Mouse (Mus musculus) hindbrain, embryonic 12.5 days (tissue): Measurements from ENCODE around the gene Psmg3. TPM values are rescaled to one million over a fixed set of nuclear protein-coding genes. Genes with fewer than 3 reads are reported as not detected.

Experiments used
- ATAC-seq: fragments of 200-750 bp; cut with Nextera tagmentation; 2 replicates; pipeline ENCODE4 v1.8.0; 2017; ENCODE audit warnings: moderate TSS enrichment; ENCODE audit not compliant: low FRiP score
- H3K27ac ChIP-seq: fragments of 300-500 bp; sonication (generic); 2 replicates; pipeline ENCODE4 v1.5.1; 2016; ENCODE audit warnings: mild to moderate bottlenecking
- H3K27me3 ChIP-seq: fragments of 300-500 bp; sonication (generic); 2 replicates; pipeline ENCODE4 v1.6.1; 2016; ENCODE audit warnings: mild to moderate bottlenecking
- H3K36me3 ChIP-seq: fragments of 300-500 bp; sonication (generic); 2 replicates; pipeline ENCODE4 v1.6.1; 2016; ENCODE audit warnings: mild to moderate bottlenecking
- H3K4me1 ChIP-seq: fragments of 300-500 bp; sonication (generic); 2 replicates; pipeline ENCODE4 v1.6.1; 2016
- H3K4me2 ChIP-seq: fragments of 300-500 bp; sonication (generic); replicated peaks from 2 replicates; pipeline ENCODE4 v1.6.1; 2016; ENCODE audit warnings: mild to moderate bottlenecking
- H3K4me3 ChIP-seq: fragments of 300-500 bp; sonication (generic); 2 replicates; pipeline ENCODE4 v1.5.1; 2016; ENCODE audit warnings: mild to moderate bottlenecking
- H3K9ac ChIP-seq: fragments of 300-500 bp; sonication (generic); 2 replicates; pipeline ENCODE4 v1.6.1; 2016; ENCODE audit warnings: mild to moderate bottlenecking, moderate library complexity
- H3K9me3 ChIP-seq: fragments of 300-500 bp; sonication (generic); replicated peaks from 2 replicates; pipeline ENCODE4 v1.6.1; 2016; ENCODE audit warnings: mild to moderate bottlenecking
- WGBS: fragments of 180-500 bp; shearing (Covaris S2); methylation state at CpG from one replicate; pipeline ENCODE4 v1.1.7; 2016; 5-methylcytosine and 5-hydroxymethylcytosine counted together
- polyA plus RNA-seq: library from polyadenylated mRNA; unstranded; fragments of >200 nt; fragmentation: Nextera tagmentation; extraction: Ambion mirVana; gene quantifications from 2 replicates; pipeline ENCODE4 v1.2.1, GENCODE M21; 2016

Gene Psmg3
- polyA plus RNA-seq, 1 experiment from 2014 or later, result 66.6 TPM

GRCm38 (mm10) chr5:139813126-139813490 lies 13.6 kb downstream of the Psmg3 start:
- no peak overlapping the region for H3K27ac ChIP-seq
- no peaks in the 10 kb centered on the region for H3K9me3 ChIP-seq
- WGBS, result 42% methylated on average over 10 of the region's 10 CpGs
- H3K4me2 ChIP-seq, result no peak overlapping the region
- H3K27me3 ChIP-seq, result peaks cover 54% of the 10 kb centered on the region
- no peak for ATAC-seq
- H3K4me1 ChIP-seq, result no peaks in the 10 kb centered on the region
- no peak overlapping the region for H3K9ac ChIP-seq
- H3K36me3 ChIP-seq, result no peaks in the 10 kb centered on the region
- no peak overlapping the region for H3K4me3 ChIP-seq

- H3K27me3 ChIP-seq, result peaks cover 54% of the 10 kb centered on the region
Observed at GRCm38 (mm10) chr5:139812398-139813125, 14.1 kb downstream of the Psmg3 start.

DNA sequence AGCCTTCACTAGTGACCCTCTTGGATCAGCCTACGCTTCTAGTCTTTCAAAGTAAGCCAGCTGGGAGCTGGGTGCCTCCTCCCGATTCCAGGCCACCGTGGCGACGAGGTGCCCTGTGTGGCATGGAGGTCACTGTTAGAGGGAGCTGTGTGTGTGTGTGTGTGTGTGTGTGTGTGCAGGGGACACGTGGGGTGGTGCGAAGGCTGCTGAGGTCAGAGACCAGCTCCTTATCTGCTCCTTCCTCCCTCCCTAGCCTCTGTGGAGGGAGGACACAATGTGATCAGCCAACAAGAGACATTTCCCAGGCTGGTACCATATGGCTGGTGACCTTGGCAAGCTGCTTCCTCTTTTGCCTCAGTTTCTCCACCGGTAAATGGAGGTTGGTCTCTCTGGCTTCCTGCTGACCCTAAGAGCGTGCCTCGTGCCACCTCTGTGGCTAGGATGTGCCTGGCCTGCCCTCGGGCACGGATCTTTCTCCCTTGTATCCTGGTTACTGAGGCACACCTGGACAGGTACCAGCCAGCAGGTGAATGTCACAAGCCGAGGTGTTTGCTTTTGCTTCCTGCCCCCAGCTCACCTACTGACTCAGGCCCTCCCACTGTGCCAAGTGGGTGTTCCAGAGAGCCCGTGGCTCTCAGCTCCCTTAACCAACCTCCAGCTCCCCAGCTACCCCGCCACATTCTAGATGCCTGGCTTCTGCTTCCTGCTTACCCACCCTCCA lies 14.8 kb downstream of the Psmg3 start:
- WGBS, result 80% methylated on average over 15 of the region's 15 CpGs
- no peak for ATAC-seq
- Histone ChIP-seq H3K9me3 (no peaks in the 10 kb centered on the region), H3K27me3 (peaks cover 54% of the 10 kb centered on the region), H3K4me3 (no peak overlapping the region), H3K4me1 (no peaks in the 10 kb centered on the region), H3K4me2 (no peak overlapping the region), H3K9ac (no peak overlapping the region), H3K36me3 (no peaks in the 10 kb centered on the region), H3K27ac (no peak overlapping the region)

More at GRCm38 (mm10) chr5:139812398-139813125, 14.1 kb downstream of the Psmg3 start:
- Histone ChIP-seq H3K9ac (no peak overlapping the region), H3K27ac (no peak overlapping the region), H3K4me3 (no peak overlapping the region), H3K9me3 (no peaks in the 10 kb centered on the region), H3K4me1 (no peaks in the 10 kb centered on the region), H3K36me3 (no peaks in the 10 kb centered on the region), H3K4me2 (no peak overlapping the region)
- WGBS, result 72% methylated on average over 20 of the region's 20 CpGs
- no peak for ATAC-seq

- Histone ChIP-seq H3K4me1 (no peaks in the 10 kb centered on the region), H3K9ac (no peak overlapping the region), H3K36me3 (no peaks in the 10 kb centered on the region), H3K4me3 (no peak overlapping the region), H3K4me2 (no peak overlapping the region), H3K27ac (no peak overlapping the region), H3K27me3 (peaks cover 31% of the 10 kb centered on the region), H3K9me3 (no peaks in the 10 kb centered on the region)
- WGBS, result 47% methylated on average over 4 of the region's 4 CpGs
- ATAC-seq, result no peak
Observed at GRCm38 (mm10) chr5:139809397-139809796, 17.3 kb downstream of the Psmg3 start.

DNA sequence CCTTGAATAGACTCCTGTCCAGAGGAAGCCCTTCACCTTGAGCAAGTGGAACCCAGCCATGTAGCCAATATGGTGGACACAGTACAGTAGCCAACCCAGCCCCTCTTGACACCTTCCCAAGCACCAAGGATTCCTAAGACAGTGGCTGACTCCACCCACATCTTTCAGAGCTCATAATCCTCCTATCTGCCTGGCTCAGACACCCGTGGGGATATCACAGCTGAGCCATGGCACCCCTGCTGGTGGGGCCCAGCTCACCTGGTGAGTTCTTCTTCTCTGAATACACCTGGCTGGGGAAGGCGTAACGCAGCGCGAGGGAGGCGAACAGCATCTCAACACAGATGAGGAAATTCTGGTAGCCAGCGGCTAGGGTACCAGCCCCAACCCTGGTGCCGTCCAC lies 20.8 kb downstream of the Psmg3 start:
- 89% methylated on average over 8 of the region's 8 CpGs for WGBS

DNA sequence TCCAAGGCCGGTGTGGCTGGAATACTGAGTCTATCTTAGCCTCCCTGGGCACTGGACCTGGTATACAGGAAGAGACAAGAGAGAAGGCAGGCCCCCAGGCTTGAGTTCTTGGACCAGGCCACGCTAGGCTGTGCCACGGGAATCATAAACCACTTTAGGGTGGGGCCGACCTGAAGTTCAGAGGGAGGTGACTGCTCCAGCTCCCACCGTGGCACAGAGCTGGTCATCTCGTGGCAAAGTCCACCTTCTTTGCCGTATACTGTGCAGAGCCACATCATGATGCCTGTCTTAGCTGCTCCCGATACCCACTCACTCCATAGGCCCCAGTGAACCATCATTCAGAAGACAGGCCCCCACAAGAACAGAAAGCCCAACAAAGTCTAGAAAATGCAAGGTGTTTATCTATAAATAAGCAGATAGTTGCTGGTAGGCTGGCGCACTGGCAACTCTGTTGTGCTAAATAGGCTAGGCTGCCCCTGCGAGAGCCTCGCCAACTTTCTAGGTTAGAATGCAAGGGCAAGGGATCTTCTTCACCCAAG lies 22.0 kb downstream of the Psmg3 start:
- 88% methylated on average over 11 of the region's 11 CpGs for WGBS
- Histone ChIP-seq H3K36me3 (peaks cover 23% of the 10 kb centered on the region), H3K4me3 (no peak overlapping the region), H3K4me2 (no peak overlapping the region), H3K4me1 (peaks cover 18% of the 10 kb centered on the region), H3K9me3 (no peaks in the 10 kb centered on the region), H3K27ac (no peak overlapping the region), H3K9ac (no peak overlapping the region), H3K27me3 (peaks cover 28% of the 10 kb centered on the region)
- ATAC-seq, result no peak

More for the DNA sequence above, 20.8 kb downstream of the Psmg3 start:
- peaks cover 13% of the 10 kb centered on the region for H3K4me1 ChIP-seq
- H3K9ac ChIP-seq, result no peak overlapping the region
- H3K4me2 ChIP-seq, result no peak overlapping the region
- no peaks in the 10 kb centered on the region for H3K9me3 ChIP-seq
- no peak for ATAC-seq
- H3K36me3 ChIP-seq, result peaks cover 10% of the 10 kb centered on the region
- H3K4me3 ChIP-seq, result no peak overlapping the region
- peaks cover 15% of the 10 kb centered on the region for H3K27me3 ChIP-seq
- no peak overlapping the region for H3K27ac ChIP-seq

GRCm38 (mm10) chr5:139804107-139804551 lies 22.6 kb downstream of the Psmg3 start:
- Histone ChIP-seq H3K9ac (0 out of 2 replicates have a peak overlapping the region, but pooled peaks have one; percentile 19), H3K36me3 (peaks cover 24% of the 10 kb centered on the region), H3K4me1 (peaks cover 23% of the 10 kb centered on the region), H3K27me3 (peaks cover 33% of the 10 kb centered on the region), H3K4me3 (0 out of 2 replicates have a peak overlapping the region, but pooled peaks have one; percentile 2), H3K27ac (no peak overlapping the region), H3K9me3 (no peaks in the 10 kb centered on the region), H3K4me2 (peak overlapping the region; percentile 26; the same call in 1 of the 2 replicates)
- 8% methylated on average over 6 of the region's 6 CpGs for WGBS
- ATAC-seq, result peak; percentile 60

- Histone ChIP-seq H3K4me1 (peaks cover 27% of the 10 kb centered on the region), H3K9me3 (no peaks in the 10 kb centered on the region), H3K27me3 (peaks cover 36% of the 10 kb centered on the region), H3K4me3 (0 out of 2 replicates have a peak overlapping the region, but pooled peaks have one; percentile 2), H3K4me2 (peak overlapping the region; percentile 26; the same call in 1 of the 2 replicates), H3K27ac (no peak overlapping the region), H3K9ac (0 out of 2 replicates have a peak overlapping the region, but pooled peaks have one; percentile 19), H3K36me3 (peaks cover 24% of the 10 kb centered on the region)
- WGBS, result 10% methylated on average over 12 of the region's 12 CpGs
- ATAC-seq, result peak; percentile 79
Observed at GRCm38 (mm10) chr5:139803601-139804102, 23.0 kb downstream of the Psmg3 start.

GRCm38 (mm10) chr5:139803165-139803564 lies 23.5 kb downstream of the Psmg3 start:
- no peak overlapping the region for H3K4me2 ChIP-seq
- 79% methylated on average over 8 of the region's 8 CpGs for WGBS
- no peaks in the 10 kb centered on the region for H3K9me3 ChIP-seq
- H3K4me3 ChIP-seq, result no peak overlapping the region
- H3K4me1 ChIP-seq, result peaks cover 32% of the 10 kb centered on the region
- peaks cover 36% of the 10 kb centered on the region for H3K27me3 ChIP-seq
- ATAC-seq, result no peak
- H3K9ac ChIP-seq, result no peak overlapping the region
- no peak overlapping the region for H3K27ac ChIP-seq
- peaks cover 24% of the 10 kb centered on the region for H3K36me3 ChIP-seq

DNA sequence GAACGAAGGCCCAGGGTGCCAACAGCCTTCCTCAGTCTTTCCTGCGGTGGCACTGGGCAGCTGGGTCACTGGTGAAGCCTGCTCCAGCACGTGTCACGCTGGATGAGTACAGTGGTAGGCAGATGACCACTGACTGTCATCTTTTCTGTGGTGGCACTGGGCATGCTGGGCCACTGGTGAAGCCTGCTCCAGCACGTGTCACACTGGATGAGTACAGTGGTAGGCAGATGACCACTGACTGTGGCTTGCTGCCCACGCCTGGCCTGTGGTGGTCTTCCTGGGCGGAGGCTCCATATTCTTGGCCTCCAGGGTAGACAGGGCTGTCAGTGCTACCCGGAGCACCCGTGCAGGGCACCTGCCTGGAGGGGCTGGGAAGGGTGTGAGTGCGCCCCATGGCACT lies 24.8 kb downstream of the Psmg3 start:
- Histone ChIP-seq H3K9ac (no peak overlapping the region), H3K27me3 (peaks cover 36% of the 10 kb centered on the region), H3K4me2 (no peak overlapping the region), H3K27ac (no peak overlapping the region), H3K9me3 (no peaks in the 10 kb centered on the region), H3K4me3 (no peak overlapping the region), H3K36me3 (peaks cover 24% of the 10 kb centered on the region), H3K4me1 (peaks cover 45% of the 10 kb centered on the region)
- 93% methylated on average over 10 of the region's 10 CpGs for WGBS
- no peak for ATAC-seq

- Histone ChIP-seq H3K9ac (no peak overlapping the region), H3K9me3 (no peaks in the 10 kb centered on the region), H3K4me2 (no peak overlapping the region), H3K4me1 (peaks cover 52% of the 10 kb centered on the region), H3K36me3 (peaks cover 24% of the 10 kb centered on the region), H3K4me3 (no peak overlapping the region), H3K27me3 (peaks cover 36% of the 10 kb centered on the region), H3K27ac (no peak overlapping the region)
- 96% methylated on average over 8 of the region's 8 CpGs for WGBS
- no peak for ATAC-seq
Observed at GRCm38 (mm10) chr5:139801231-139801630, 25.5 kb downstream of the Psmg3 start.
